Mouse (Mus musculus) kidney, adult 2 months (tissue): ENCODE results near the gene Esrra.

Source experiments
- CTCF ChIP-seq: fragments of 200-500 bp; conservative IDR thresholded peaks from 2 replicates; pipeline ENCODE4 v1.5.1; 2011; ENCODE audit warnings: low read depth, mild to moderate bottlenecking, control low read depth, low read length, moderate library complexity, mixed read lengths; ENCODE audit not compliant: insufficient read depth, insufficient read length
- POLR2A ChIP-seq: fragments of 200-500 bp; IDR thresholded peaks from one replicate; pipeline ENCODE4 v1.6.1; 2011; ENCODE audit warnings: low read depth, low read length, control low read depth

- TF ChIP-seq CTCF = no peak
- TF ChIP-seq POLR2A = peak; percentile 76
Observed at GRCm38 (mm10) chr19:6921647-6922567, at the start of gene Esrra.
